Mouse (Mus musculus): ENCODE data around the gene Slc17a7.

DNA sequence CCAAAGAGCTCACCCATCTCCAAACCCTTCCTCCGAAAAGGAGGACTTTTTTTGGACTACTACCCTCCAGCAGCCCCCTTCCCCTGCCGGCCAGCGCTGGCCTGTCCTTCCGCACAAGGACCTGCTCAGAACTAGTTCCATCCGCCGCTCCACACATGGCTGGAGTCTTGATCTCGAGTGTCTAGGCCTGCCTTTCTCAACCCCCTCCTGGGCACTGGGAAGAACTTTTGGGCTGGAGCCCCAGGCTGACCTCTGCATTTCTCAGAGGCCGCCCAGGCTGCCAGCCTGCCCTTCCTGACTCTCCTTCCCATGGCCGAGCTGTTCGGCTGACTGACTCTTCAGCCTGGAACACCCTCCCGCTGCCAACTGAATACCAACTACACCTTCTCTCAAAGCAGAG is 18.9 kb downstream of the Slc17a7 start:
- TF ChIP-seq POLR2A (IDR thresholded peaks at IDR 0.05; ENCODE audit: borderline replicate concordance, low read depth, low read length) (no peak), CTCF (IDR thresholded peaks at IDR 0.05; ENCODE audit: low read depth, low read length) (no peak)

All from bone marrow macrophage, adult 2 months (primary cell).